Mouse (Mus musculus) induced T-regulatory cell, adult 2 months (primary cell): ENCODE measurements around the gene Mios.

Experiments used
- DNase-seq: peaks from one replicate; pipeline ENCODE4 v3.0.0-alpha.2; 2012; ENCODE audit warnings: low read depth

Gene Mios

GRCm38 (mm10) chr6:8278426-8279002 lies 69.5 kb downstream of the Mios start:
- peak; percentile 82 for DNase-seq

- DNase-seq = peak; percentile 7
Observed at GRCm38 (mm10) chr6:8283255-8283654, 74.2 kb downstream of the Mios start.

GRCm38 (mm10) chr6:8285401-8285960 lies 76.5 kb downstream of the Mios start:
- DNase-seq = no peak
